Mouse (Mus musculus) MEL (cell line): ENCODE measurements around the gene Paqr4.

ENCODE experiments used
- CTCF ChIP-seq, 3 experiments: IDR thresholded peaks in 2 of 3; conservative IDR thresholded peaks in 1 of 3; 2 replicates each; pipeline ENCODE4 v1.5.1; 2011 to 2012; ENCODE audit warnings: low read length in 3 of 3, low read depth in 2 of 3, mild to moderate bottlenecking in 2 of 3, improper control_type of control experiment in 1 of 3, inconsistent platforms in 1 of 3, mixed read lengths in 1 of 3, moderate library complexity in 1 of 3; ENCODE audit not compliant: control insufficient read depth in 1 of 3, insufficient read depth in 1 of 3, poor library complexity in 1 of 3, severe bottlenecking in 1 of 3
- EP300 ChIP-seq, 2 experiments: IDR thresholded peaks; 2 replicates each; pipeline ENCODE4 v1.6.1; 2011; ENCODE audit warnings: improper control_type of control experiment in 2 of 2, low read length in 2 of 2, low read depth in 1 of 2, mild to moderate bottlenecking in 1 of 2
- ETS1 ChIP-seq: IDR thresholded peaks from 2 replicates; pipeline ENCODE4 v1.6.1; 2012; ENCODE audit warnings: low read depth, mild to moderate bottlenecking, inconsistent platforms, low read length, improper control_type of control experiment, moderate library complexity
- POLR2A ChIP-seq, 2 experiments: IDR thresholded peaks; 2 replicates each; pipeline ENCODE4 v1.6.1; 2011 to 2012; ENCODE audit warnings: low read length in 2 of 2, mild to moderate bottlenecking in 2 of 2, control low read depth in 1 of 2, improper control_type of control experiment in 1 of 2, low read depth in 1 of 2, moderate library complexity in 1 of 2; ENCODE audit not compliant: control insufficient read depth in 1 of 2, insufficient read depth in 1 of 2, poor library complexity in 1 of 2
- SIN3A ChIP-seq: IDR thresholded peaks from 2 replicates; pipeline ENCODE4 v1.6.1; 2012; ENCODE audit warnings: low read length, improper control_type of control experiment, inconsistent platforms
- TBP ChIP-seq: IDR thresholded peaks from 2 replicates; pipeline ENCODE4 v1.8.0; 2011; ENCODE audit warnings: low read depth, low read length, improper control_type of control experiment
- USF1 ChIP-seq: IDR thresholded peaks from 2 replicates; pipeline ENCODE4 v1.6.1; 2014; ENCODE audit warnings: low read depth, mild to moderate bottlenecking, inconsistent platforms, low read length, improper control_type of control experiment, moderate library complexity

DNA sequence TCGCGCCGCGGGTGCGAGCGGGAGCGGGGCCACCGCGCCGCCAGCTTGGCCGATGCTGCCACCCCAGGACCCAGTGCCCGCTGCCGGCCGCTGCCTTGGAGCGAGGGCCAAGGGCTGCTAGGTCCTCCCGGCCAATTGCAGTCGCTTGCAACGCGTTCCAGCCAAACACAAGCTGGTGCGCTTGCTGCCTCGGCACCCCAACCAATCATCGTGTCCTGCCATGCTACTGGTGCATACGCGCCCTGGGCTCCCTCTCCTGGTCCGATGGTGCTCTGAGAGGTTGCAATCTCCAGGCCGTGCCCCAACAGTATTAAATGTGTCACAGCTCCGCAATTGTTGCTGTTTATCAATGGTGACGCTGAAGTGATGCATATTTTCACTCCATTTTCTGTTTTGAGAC is 40.6 kb downstream of the Paqr4 start:
- TF ChIP-seq TBP (0 out of 2 replicates have a peak, but pooled peaks have one; percentile 38), CTCF (IDR thresholded peaks at IDR 0.05 in 2 of 3, conservative IDR thresholded peaks at IDR 0.05 in 1 of 3; ENCODE audit: control insufficient read depth in 1 of 3, insufficient read depth in 1 of 3, low read depth in 2 of 3, low read length in 3 of 3, poor library complexity in 1 of 3, severe bottlenecking in 1 of 3) (peak in 2 of 3 experiments; percentile 64 to 67; a peak in 5 of 6 replicates), ETS1 (no peak), SIN3A (peak; percentile 61), POLR2A (IDR thresholded peaks at IDR 0.05; ENCODE audit: control insufficient read depth in 1 of 2, insufficient read depth in 1 of 2, low read depth in 1 of 2, low read length in 2 of 2, poor library complexity in 1 of 2) (peak in 1 of 2 experiments; percentile 31; a peak in 1 of 4 replicates), EP300 (IDR thresholded peaks at IDR 0.05; ENCODE audit: low read depth in 1 of 2, low read length in 2 of 2) (no peak), USF1 (no peak)
